Mouse (Mus musculus) thymus, postnatal 36 days (tissue): ENCODE results near the gene Gm34302.
"Not testable (repeated sequence)": the region's sequence is repeated elsewhere in the genome, so short reads cannot be mapped to it uniquely, and the experiment has no call there.

ENCODE experiments used
- DNase-seq, 2 experiments: peaks; one replicate each; pipeline ENCODE4 v3.0.0; 2022; ENCODE audit warnings: mixed read lengths in 2 of 2

Gm34302 gene

GRCm38 (mm10) chr3:63483726-63484125 is at the start of gene Gm34302:
TSS of gene Gm34302 (minus strand) at chr3:63483879.
- no peak for DNase-seq

- DNase-seq: no peak
Measured at GRCm38 (mm10) chr3:63531847-63532246, 48.2 kb upstream of the Gm34302 start.

- no peak for DNase-seq
Measured at GRCm38 (mm10) chr3:63517681-63518080, 34.0 kb upstream of the Gm34302 start.

GRCm38 (mm10) chr3:63516279-63516678 is 32.6 kb upstream of the Gm34302 start:
- not testable (repeated sequence) for DNase-seq

GRCm38 (mm10) chr3:63511316-63511715 is 27.6 kb upstream of the Gm34302 start:
- no peak for DNase-seq

GRCm38 (mm10) chr3:63509484-63509883 is 25.8 kb upstream of the Gm34302 start:
- DNase-seq: no peak

GRCm38 (mm10) chr3:63508924-63509323 is 25.2 kb upstream of the Gm34302 start:
- no peak for DNase-seq

- DNase-seq: no peak
Measured at GRCm38 (mm10) chr3:63504433-63504832, 20.8 kb upstream of the Gm34302 start.

- DNase-seq: no peak
Measured at GRCm38 (mm10) chr3:63494625-63495382, 11.1 kb upstream of the Gm34302 start.

GRCm38 (mm10) chr3:63493563-63493962 is 9.9 kb upstream of the Gm34302 start:
- DNase-seq: no peak

- no peak for DNase-seq
Measured at GRCm38 (mm10) chr3:63440426-63441125, 43.1 kb downstream of the Gm34302 start.

- no peak for DNase-seq
Measured at GRCm38 (mm10) chr3:63439738-63440137, 43.9 kb downstream of the Gm34302 start.

GRCm38 (mm10) chr3:63438898-63439297 is 44.8 kb downstream of the Gm34302 start:
- no peak for DNase-seq
